Mouse (Mus musculus) lung, embryonic 16.5 days (tissue): ENCODE data around the gene Nkx2-1. TPM values are rescaled to one million over a fixed set of nuclear protein-coding genes. Genes with fewer than 3 reads are reported as not detected.
"Not testable (repeated sequence)": the region's sequence is repeated elsewhere in the genome, so short reads cannot be mapped to it uniquely, and the experiment has no call there.

ENCODE experiments used
- ATAC-seq: fragments of 200-750 bp; cut with Nextera tagmentation; 2 replicates; pipeline ENCODE4 v1.8.0; 2017; ENCODE audit warnings: low read depth, mild to moderate bottlenecking, moderate library complexity
- H3K27ac ChIP-seq: fragments of 300-500 bp; sonication (generic); 2 replicates; pipeline ENCODE4 v1.5.1; 2014; ENCODE audit warnings: mild to moderate bottlenecking, control low read depth, low read length
- H3K27me3 ChIP-seq: fragments of 300-500 bp; sonication (generic); 2 replicates; pipeline ENCODE4 v1.6.1; 2014; ENCODE audit warnings: low read depth, low read length, mixed read lengths; ENCODE audit not compliant: control insufficient read depth, insufficient read depth
- H3K36me3 ChIP-seq: fragments of 300-500 bp; sonication (generic); 2 replicates; pipeline ENCODE4 v1.6.1; 2014; ENCODE audit warnings: low read length; ENCODE audit not compliant: control insufficient read depth, insufficient read depth
- H3K4me1 ChIP-seq: fragments of 300-500 bp; sonication (generic); replicated peaks from 2 replicates; pipeline ENCODE4 v1.6.1; 2014; ENCODE audit warnings: low read length, mixed read lengths; ENCODE audit not compliant: control insufficient read depth, insufficient read depth
- H3K4me2 ChIP-seq: fragments of 300-500 bp; sonication (generic); 2 replicates; pipeline ENCODE4 v1.6.1; 2014; ENCODE audit warnings: low read depth, low read length, control low read depth
- H3K4me3 ChIP-seq: fragments of 300-500 bp; sonication (generic); 2 replicates; pipeline ENCODE4 v1.5.1; 2014; ENCODE audit warnings: mild to moderate bottlenecking, low read length, control low read depth
- H3K9ac ChIP-seq: fragments of 300-500 bp; sonication (generic); 2 replicates; pipeline ENCODE4 v1.6.1; 2014; ENCODE audit warnings: low read length, control low read depth
- H3K9me3 ChIP-seq: fragments of 300-500 bp; sonication (generic); 2 replicates; pipeline ENCODE4 v1.6.1; 2016; ENCODE audit warnings: low read length; ENCODE audit not compliant: control insufficient read depth
- WGBS: fragments of 180-500 bp; shearing (Covaris S2); extraction: QIAGEN DNeasy Blood & Tissue Kit; methylation state at CpG from one replicate; pipeline ENCODE4 v1.1.7; 2014; 5-methylcytosine and 5-hydroxymethylcytosine counted together
- polyA plus RNA-seq: library from polyadenylated mRNA; unstranded; fragments of >200 nt; fragmentation: Nextera tagmentation; extraction: Ambion mirVana; gene quantifications from 2 replicates; pipeline ENCODE4 v1.2.1, GENCODE M21; 2015

Nkx2-1 gene
- polyA plus RNA-seq, 1 experiment from 2014 or later = 91.7 TPM

- peak overlapping the region; percentile 2; the same call in 1 of the 2 replicates for H3K4me2 ChIP-seq
- H3K27ac ChIP-seq = peak overlapping the region; percentile 90
- H3K9me3 ChIP-seq = no peaks in the 10 kb centered on the region
- H3K9ac ChIP-seq = peak overlapping the region; percentile 72
- 5% methylated on average over 8 of the region's 8 CpGs for WGBS
- H3K27me3 ChIP-seq = peaks cover 71% of the 10 kb centered on the region
- ATAC-seq = no peak
- no peaks in the 10 kb centered on the region for H3K4me1 ChIP-seq
- no peaks in the 10 kb centered on the region for H3K36me3 ChIP-seq
- peak overlapping the region; percentile 62 for H3K4me3 ChIP-seq
These were observed 8.6 kb downstream of the Nkx2-1 start for GRCm38 (mm10) chr12:56528034-56528570.

- H3K4me2 ChIP-seq = peak overlapping the region; percentile 42
- 14% methylated on average over 4 of the region's 4 CpGs for whole genome bisulfite sequencing
These were observed 9.6 kb downstream of the Nkx2-1 start for GRCm38 (mm10) chr12:56527071-56527470.

GRCm38 (mm10) chr12:56525219-56525797, 11.4 kb downstream of the Nkx2-1 start:
- Histone ChIP-seq H3K4me2 (peak overlapping the region; percentile 53), H3K27ac (peak overlapping the region; percentile 94), H3K9ac (peak overlapping the region; percentile 70), H3K27me3 (peaks cover 74% of the 10 kb centered on the region), H3K4me3 (peak overlapping the region; percentile 47)
- not testable (repeated sequence) for H3K36me3 ChIP-seq, H3K4me1 ChIP-seq, H3K9me3 ChIP-seq
- 1% methylated on average over 8 of the region's 16 CpGs for WGBS
- ATAC-seq = peak; percentile 79

More at GRCm38 (mm10) chr12:56527071-56527470, 9.6 kb downstream of the Nkx2-1 start:
- Histone ChIP-seq H3K27me3 (peaks cover 76% of the 10 kb centered on the region), H3K27ac (peak overlapping the region; percentile 94), H3K36me3 (no peaks in the 10 kb centered on the region), H3K4me1 (no peaks in the 10 kb centered on the region), H3K9me3 (no peaks in the 10 kb centered on the region), H3K4me3 (peak overlapping the region; percentile 47), H3K9ac (peak overlapping the region; percentile 70)
- no peak for ATAC-seq

GRCm38 (mm10) chr12:56524201-56524600, 12.5 kb downstream of the Nkx2-1 start:
- peak overlapping the region; percentile 66 for H3K9ac ChIP-seq
- ATAC-seq = no peak
- H3K9me3 ChIP-seq = no peaks in the 10 kb centered on the region
- no peaks in the 10 kb centered on the region for H3K36me3 ChIP-seq
- peaks cover 70% of the 10 kb centered on the region for H3K27me3 ChIP-seq
- H3K27ac ChIP-seq = peak overlapping the region; percentile 87
- peak overlapping the region; percentile 37 for H3K4me3 ChIP-seq
- H3K4me1 ChIP-seq = no peaks in the 10 kb centered on the region
- WGBS = 3% methylated on average over 14 of the region's 14 CpGs
- peak overlapping the region; percentile 53 for H3K4me2 ChIP-seq

GRCm38 (mm10) chr12:56522191-56522590, 14.5 kb downstream of the Nkx2-1 start:
- Histone ChIP-seq H3K4me3 (peak overlapping the region; percentile 25), H3K9ac (peak overlapping the region; percentile 70), H3K27ac (peak overlapping the region; percentile 87), H3K9me3 (no peaks in the 10 kb centered on the region), H3K4me2 (peak overlapping the region; percentile 53), H3K27me3 (peaks cover 67% of the 10 kb centered on the region), H3K4me1 (no peaks in the 10 kb centered on the region), H3K36me3 (no peaks in the 10 kb centered on the region)
- 17% methylated on average over 4 of the region's 4 CpGs for WGBS
- ATAC-seq = no peak

- peaks cover 59% of the 10 kb centered on the region for H3K27me3 ChIP-seq
- H3K36me3 ChIP-seq = no peaks in the 10 kb centered on the region
- ATAC-seq = no peak
- H3K4me1 ChIP-seq = no peaks in the 10 kb centered on the region
- WGBS = under 1% methylated on average over 33 of the region's 33 CpGs
- peak overlapping the region; percentile 50 for H3K4me2 ChIP-seq
- peak overlapping the region; percentile 42 for H3K4me3 ChIP-seq
- no peaks in the 10 kb centered on the region for H3K9me3 ChIP-seq
- H3K9ac ChIP-seq = peak overlapping the region; percentile 73
- peak overlapping the region; percentile 79 for H3K27ac ChIP-seq
These were observed 15.4 kb downstream of the Nkx2-1 start for GRCm38 (mm10) chr12:56521106-56521840.

- Histone ChIP-seq H3K27me3 (peaks cover 51% of the 10 kb centered on the region), H3K36me3 (no peaks in the 10 kb centered on the region), H3K27ac (peak overlapping the region; percentile 79), H3K4me3 (peak overlapping the region; percentile 42), H3K4me1 (no peaks in the 10 kb centered on the region), H3K9me3 (no peaks in the 10 kb centered on the region), H3K4me2 (peak overlapping the region; percentile 50), H3K9ac (peak overlapping the region; percentile 73)
- WGBS = 2% methylated on average over 22 of the region's 22 CpGs
- no peak for ATAC-seq
These were observed 16.2 kb downstream of the Nkx2-1 start for GRCm38 (mm10) chr12:56520396-56521105.

- H3K4me2 ChIP-seq = peak overlapping the region; percentile 50
- ATAC-seq = peak; percentile 20
- no peaks in the 10 kb centered on the region for H3K36me3 ChIP-seq
- no peaks in the 10 kb centered on the region for H3K9me3 ChIP-seq
- H3K27me3 ChIP-seq = peaks cover 48% of the 10 kb centered on the region
- peak overlapping the region; percentile 42 for H3K4me3 ChIP-seq
- H3K4me1 ChIP-seq = no peaks in the 10 kb centered on the region
- WGBS = under 1% methylated on average over 30 of the region's 30 CpGs
- peak overlapping the region; percentile 73 for H3K9ac ChIP-seq
- H3K27ac ChIP-seq = peak overlapping the region; percentile 79
These were observed 16.9 kb downstream of the Nkx2-1 start for GRCm38 (mm10) chr12:56519738-56520191.
